Mouse (Mus musculus): Measurements from ENCODE around the gene Ifit3b.

DNA sequence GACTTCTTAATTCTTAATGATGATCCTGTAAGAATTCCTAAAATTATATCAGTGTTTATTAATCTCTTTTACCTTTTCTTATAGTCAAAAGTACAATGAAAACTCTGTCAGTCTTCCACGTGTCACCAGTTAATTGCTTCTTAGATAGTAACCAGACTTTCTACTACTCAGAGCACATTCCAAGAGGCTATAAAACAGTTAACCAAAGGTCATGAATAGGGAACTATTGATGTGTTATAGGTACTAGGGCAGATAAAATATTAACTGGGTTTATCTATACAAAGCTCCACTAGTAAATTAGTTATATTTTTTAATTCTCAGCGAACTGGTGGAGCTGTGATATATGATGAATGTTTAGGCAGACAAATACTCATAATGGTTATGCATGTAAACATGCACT lies 19.7 kb downstream of the Ifit3b start:
- TF ChIP-seq CTCF (conservative IDR thresholded peaks at IDR 0.05; ENCODE audit: low read length): no peak
- no peak for TF ChIP-seq POU5F1 (IDR thresholded peaks at IDR 0.05; ENCODE audit: borderline replicate concordance, low read length)
